Mouse (Mus musculus): Measurements from ENCODE around the gene Dmpk. TPM values are rescaled to one million over a fixed set of nuclear protein-coding genes. Genes with fewer than 3 reads are reported as not detected.
A peak's percentile ranks its signal among the peaks of the same experiment; 100 is the strongest.

Dmpk gene
- total and polyA plus RNA-seq, 3 experiments, result 0.30 to 0.56 (median 0.36) TPM

- TF ChIP-seq MAFK (IDR thresholded peaks at IDR 0.05; ENCODE audit: insufficient replicate concordance, low read length) (no peak), ELF1 (IDR thresholded peaks at IDR 0.05; ENCODE audit: low read depth, low read length) (no peak), MYC (IDR thresholded peaks at IDR 0.05; ENCODE audit: low read depth, low read length) (no peak), MAZ (IDR thresholded peaks at IDR 0.05; ENCODE audit: low read depth, low read length) (no peak), ZNF384 (IDR thresholded peaks at IDR 0.05; ENCODE audit: low read depth, low read length) (no peak), BHLHE40 (IDR thresholded peaks at IDR 0.05; ENCODE audit: low read depth, low read length) (peak; percentile 93), IRF4 (IDR thresholded peaks at IDR 0.05; ENCODE audit: low read depth, low read length) (peak; percentile 42; the same call in 1 of the 2 replicates), TCF12 (IDR thresholded peaks at IDR 0.05; ENCODE audit: low read depth, low read length) (no peak), NRF1 (IDR thresholded peaks at IDR 0.05; ENCODE audit: low read depth, low read length) (no peak), NELFE (IDR thresholded peaks at IDR 0.05; ENCODE audit: low read depth, low read length) (no peak), POLR2A (IDR thresholded peaks at IDR 0.05; ENCODE audit: low read depth, low read length) (no peak), ZMIZ1 (IDR thresholded peaks at IDR 0.05; ENCODE audit: low read depth, low read length) (no peak), KAT2A (IDR thresholded peaks at IDR 0.05; ENCODE audit: insufficient replicate concordance, low read length) (no peak), CHD1 (IDR thresholded peaks at IDR 0.05; ENCODE audit: low read depth, low read length) (no peak), UBTF (IDR thresholded peaks at IDR 0.05; ENCODE audit: low read depth, low read length) (no peak), CTCF (conservative IDR thresholded peaks at IDR 0.05 in 1 of 2, IDR thresholded peaks at IDR 0.05 in 1 of 2; ENCODE audit: low read depth in 2 of 2, low read length in 2 of 2) (no peak), ZC3H11A (IDR thresholded peaks at IDR 0.05; ENCODE audit: low read depth, low read length) (no peak)
- H3K36me3 ChIP-seq (replicated peaks in 1 of 2; ENCODE audit: control insufficient read depth in 1 of 2, insufficient read depth in 1 of 2, low read length in 1 of 2), result no peaks in the 10 kb centered on the region
- peak; percentile 82 for DNase-seq (ENCODE audit: extremely low read depth)
- H3K9ac ChIP-seq (ENCODE audit: insufficient read depth, low read depth), result no peak overlapping the region
- no peaks in the 10 kb centered on the region for H3K79me2 ChIP-seq (replicated peaks; ENCODE audit: control insufficient read depth, extremely low read depth, insufficient read depth, poor library complexity, severe bottlenecking)
- H3K9me3 ChIP-seq (replicated peaks; ENCODE audit: low read length), result no peaks in the 10 kb centered on the region
- dilution Hi-C loops (cut with MboI; ENCODE audit: extremely low pct_ligation_motif_present, extremely low pct_unique_long_range_greater_than_20kb, low sequenced_read_pairs), result no loop called here
- H3K4me1 ChIP-seq (ENCODE audit: control insufficient read depth in 1 of 2, insufficient read depth in 2 of 2), result peaks cover 20 to 53% of the 10 kb centered on the region in 2 experiments
- H3K27ac ChIP-seq (ENCODE audit: insufficient read depth, low read depth), result no peak overlapping the region
- peaks cover 85% of the 10 kb centered on the region for H3K27me3 ChIP-seq (replicated peaks)
- H3K4me3 ChIP-seq (replicated peaks in 1 of 3; ENCODE audit: low read depth in 2 of 3, low read length in 2 of 3, poor library complexity in 1 of 3), result no peak overlapping the region
- peak overlapping the region; percentile 79 for H3K4me2 ChIP-seq (ENCODE audit: insufficient read depth, low read depth, poor library complexity, severe bottlenecking)
- in situ Hi-C loops (cut with MboI; ENCODE audit: low pct_ligation_motif_present, low pct_unique_long_range_greater_than_20kb, low sequenced_read_pairs), result no loop called here
Measured at GRCm38 (mm10) chr7:19086042-19086441, 2.4 kb downstream of the Dmpk start.

GRCm38 (mm10) chr7:19086760-19087159 lies 3.1 kb downstream of the Dmpk start:
- no peak overlapping the region for H3K9ac ChIP-seq (ENCODE audit: insufficient read depth, low read depth)

More at GRCm38 (mm10) chr7:19086760-19087159, 3.1 kb downstream of the Dmpk start:
- dilution Hi-C loops (cut with MboI; ENCODE audit: extremely low pct_ligation_motif_present, extremely low pct_unique_long_range_greater_than_20kb, low sequenced_read_pairs) (no loop called here), in situ Hi-C loops (cut with MboI; ENCODE audit: low pct_ligation_motif_present, low pct_unique_long_range_greater_than_20kb, low sequenced_read_pairs) (no loop called here)
- peak overlapping the region; percentile 79 for H3K4me2 ChIP-seq (ENCODE audit: insufficient read depth, low read depth, poor library complexity, severe bottlenecking)
- H3K4me1 ChIP-seq (ENCODE audit: control insufficient read depth in 1 of 2, insufficient read depth in 2 of 2), result peaks cover 20 to 49% of the 10 kb centered on the region in 2 experiments
- peaks cover 85% of the 10 kb centered on the region for H3K27me3 ChIP-seq (replicated peaks)
- no peak for TF ChIP-seq ZMIZ1 (IDR thresholded peaks at IDR 0.05; ENCODE audit: low read depth, low read length)
- TF ChIP-seq MAZ (IDR thresholded peaks at IDR 0.05; ENCODE audit: low read depth, low read length), result no peak
- TF ChIP-seq ZC3H11A (IDR thresholded peaks at IDR 0.05; ENCODE audit: low read depth, low read length), result no peak
- TF ChIP-seq MYC (IDR thresholded peaks at IDR 0.05; ENCODE audit: low read depth, low read length), result no peak
- TF ChIP-seq CHD1 (IDR thresholded peaks at IDR 0.05; ENCODE audit: low read depth, low read length), result no peak
- no peak for TF ChIP-seq ETS1 (conservative IDR thresholded peaks at IDR 0.05; ENCODE audit: low read depth, low read length)
- TF ChIP-seq USF1 (IDR thresholded peaks at IDR 0.05; ENCODE audit: low read depth, low read length), result no peak
- TF ChIP-seq JUN (IDR thresholded peaks at IDR 0.05; ENCODE audit: insufficient read depth, low read depth, low read length), result no peak
- no peak for TF ChIP-seq POLR2AphosphoS2 (IDR thresholded peaks at IDR 0.05; ENCODE audit: low read depth, low read length)
- no peak for TF ChIP-seq MAFK (IDR thresholded peaks at IDR 0.05; ENCODE audit: insufficient replicate concordance, low read length)
- no peak for TF ChIP-seq RCOR1 (conservative IDR thresholded peaks at IDR 0.05; ENCODE audit: low read depth, low read length)
- no peak for TF ChIP-seq MEF2A (IDR thresholded peaks at IDR 0.05; ENCODE audit: borderline replicate concordance, low read depth, low read length)
- no peaks in the 10 kb centered on the region for H3K9me3 ChIP-seq (replicated peaks; ENCODE audit: low read length)
- H3K79me2 ChIP-seq (replicated peaks; ENCODE audit: control insufficient read depth, extremely low read depth, insufficient read depth, poor library complexity, severe bottlenecking), result no peaks in the 10 kb centered on the region
- no peak overlapping the region for H3K4me3 ChIP-seq (replicated peaks in 1 of 3; ENCODE audit: low read depth in 2 of 3, low read length in 2 of 3, poor library complexity in 1 of 3)
- DNase-seq (ENCODE audit: extremely low read depth), result no peak
- H3K36me3 ChIP-seq (replicated peaks in 1 of 2; ENCODE audit: control insufficient read depth in 1 of 2, insufficient read depth in 1 of 2, low read length in 1 of 2), result no peaks in the 10 kb centered on the region
- no peak overlapping the region for H3K27ac ChIP-seq (ENCODE audit: insufficient read depth, low read depth)

Data from CH12.LX (cell line).